Mouse (Mus musculus) gastrocnemius, adult 2 months (tissue): ENCODE measurements at regions not wholly inside any gene's neighbourhood (a gene's known extent, or its start where the extent isn't known, plus 50 kb on each side); places are given as distances from the start of the nearest gene placed in this dataset.

Source experiments
- DNase-seq: peaks from one replicate; pipeline ENCODE4 v3.0.0; 2022
- H3K27ac ChIP-seq: fragments of 200-600 bp; 2 replicates; pipeline ENCODE4 v1.8.1; 2022; ENCODE audit warnings: mild to moderate bottlenecking
- H3K4me3 ChIP-seq: fragments of 200-600 bp; 2 replicates; pipeline ENCODE4 v1.8.1; 2022; ENCODE audit warnings: mild to moderate bottlenecking, moderate library complexity
- CTCF ChIP-seq: fragments of 200-600 bp; IDR thresholded peaks from 2 replicates; pipeline ENCODE4 v1.8.1; 2022; ENCODE audit warnings: antibody characterized with exemption, mild to moderate bottlenecking, moderate library complexity
- intact Hi-C: fragments of 180-260 bp; cut with DNase I; formaldehyde crosslinking; loops from one replicate; pipeline ENCODE4 v1.15.1; 2025

DNA sequence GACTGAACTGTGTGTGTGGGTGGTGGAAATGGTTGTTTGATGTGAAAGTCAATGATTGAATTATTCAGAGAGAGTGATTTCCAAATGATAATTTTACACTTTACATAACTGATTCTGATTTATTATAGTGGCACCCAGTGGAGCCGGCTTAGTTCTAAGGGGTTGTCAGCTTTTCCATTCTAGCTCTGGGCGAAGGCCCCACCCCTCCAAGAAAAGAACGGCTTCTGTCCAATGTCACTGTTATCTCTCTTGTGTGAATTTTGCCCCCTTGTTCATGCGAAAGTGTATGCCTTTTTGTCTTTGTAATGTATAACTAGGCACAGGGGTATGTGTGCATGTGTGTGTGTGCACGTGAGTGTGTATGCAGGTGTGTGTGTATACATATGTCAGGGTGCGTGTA, 255.3 kb downstream of the Bcl11a start:
- Histone ChIP-seq H3K4me3 (no peak overlapping the region), H3K27ac (no peak overlapping the region)
- no peak for TF ChIP-seq CTCF
- intact Hi-C loops = no loop called here
- no peak for DNase-seq

DNA sequence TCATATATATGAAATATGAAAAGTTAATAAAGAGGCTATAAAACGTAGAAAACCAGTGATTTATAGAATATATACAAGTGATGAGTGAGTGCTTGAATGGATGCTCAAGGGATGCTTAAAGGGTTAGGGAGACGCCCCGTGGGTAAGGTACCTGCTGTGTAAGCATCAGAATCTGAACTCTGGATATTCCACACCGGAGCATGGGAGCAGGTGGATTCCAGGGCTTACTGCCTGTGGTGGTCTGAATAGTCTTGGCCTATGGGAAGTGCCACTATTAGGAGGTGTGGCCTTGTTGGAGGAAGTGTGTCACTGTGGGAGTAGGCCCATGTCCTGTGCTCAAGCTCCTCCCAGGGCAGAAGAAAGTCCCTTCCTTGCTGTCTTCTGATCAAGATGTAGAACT, 257.4 kb downstream of the Bcl11a start:
- DNase-seq = no peak
- intact Hi-C loops = no loop called here
- H3K27ac ChIP-seq = no peak overlapping the region
- no peak for TF ChIP-seq CTCF
- H3K4me3 ChIP-seq = no peak overlapping the region

GRCm38 (mm10) chr11:24338111-24338510, 260.3 kb downstream of the Bcl11a start:
- TF ChIP-seq CTCF = no peak
- no peak for DNase-seq
- Histone ChIP-seq H3K4me3 (no peak overlapping the region), H3K27ac (no peak overlapping the region)
- intact Hi-C loops = no loop called here

GRCm38 (mm10) chr11:24339061-24339460, 261.2 kb downstream of the Bcl11a start:
- DNase-seq = no peak
- no peak overlapping the region for H3K27ac ChIP-seq
- intact Hi-C loops = no loop called here
- no peak overlapping the region for H3K4me3 ChIP-seq
- TF ChIP-seq CTCF = no peak

DNA sequence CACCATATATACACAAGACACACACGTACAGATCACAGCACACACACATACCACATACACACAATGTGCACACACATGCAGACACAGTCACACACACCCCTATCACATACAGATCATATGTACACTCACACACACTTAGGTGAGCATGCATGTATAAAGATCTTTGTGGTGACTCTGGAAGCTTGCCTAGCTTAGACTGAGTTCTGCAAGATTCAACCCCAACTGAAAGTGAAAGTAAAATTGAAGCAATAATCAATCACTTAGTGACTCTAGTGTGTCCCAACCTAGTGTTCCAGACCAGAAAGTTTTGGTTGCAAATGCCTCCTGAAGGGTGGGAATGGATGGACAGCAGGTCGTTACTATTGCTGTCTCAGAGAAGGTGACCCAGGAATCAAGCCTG, 262.8 kb downstream of the Bcl11a start:
- no peak overlapping the region for H3K27ac ChIP-seq
- TF ChIP-seq CTCF = no peak
- intact Hi-C loops = no loop called here
- no peak overlapping the region for H3K4me3 ChIP-seq
- no peak for DNase-seq

DNA sequence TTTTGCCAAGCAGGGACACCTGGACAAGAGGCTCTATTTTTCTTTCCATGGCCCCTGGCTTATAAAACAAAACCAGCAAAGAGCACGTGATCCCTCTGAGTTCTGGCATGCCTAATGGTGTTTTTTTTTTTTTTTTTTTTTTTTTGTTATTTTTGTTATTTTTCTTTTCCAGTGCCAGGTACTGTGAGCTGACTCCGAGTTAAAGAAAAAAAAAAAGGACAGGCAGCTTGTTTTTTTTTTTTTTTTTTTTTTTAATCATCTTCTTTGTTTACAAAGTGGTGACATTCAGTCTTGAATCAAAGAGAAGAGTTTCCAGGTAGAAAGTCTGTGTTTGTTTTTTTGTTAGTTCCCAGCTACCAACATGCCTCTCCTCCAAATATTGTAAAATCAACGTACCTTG, 263.8 kb downstream of the Bcl11a start:
- DNase-seq = no peak
- Histone ChIP-seq H3K27ac (no peak overlapping the region), H3K4me3 (no peak overlapping the region)
- intact Hi-C loops = no loop called here
- no peak for TF ChIP-seq CTCF

DNA sequence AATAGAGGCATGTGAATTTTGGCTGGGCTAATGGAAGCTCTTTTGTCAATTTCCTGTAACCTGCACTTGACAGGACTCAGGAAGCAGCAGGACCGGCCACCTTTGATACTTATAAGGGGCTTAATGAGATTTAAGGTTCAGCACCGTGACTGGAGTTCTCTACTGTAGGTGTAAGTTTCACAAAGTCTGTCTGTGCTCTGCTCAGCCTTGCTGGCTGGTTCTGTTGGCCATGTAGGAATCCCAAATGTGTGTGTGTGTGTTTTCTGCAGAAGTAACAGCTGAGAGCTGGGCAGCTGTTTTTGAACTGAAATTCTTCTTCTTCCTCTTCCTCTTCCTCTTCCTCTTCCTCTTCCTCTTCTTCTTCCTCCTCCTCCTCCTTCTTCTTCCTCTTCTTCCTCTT, 264.3 kb downstream of the Bcl11a start:
- TF ChIP-seq CTCF = no peak
- intact Hi-C loops = no loop called here
- DNase-seq = no peak
- Histone ChIP-seq H3K4me3 (no peak overlapping the region), H3K27ac (no peak overlapping the region)

GRCm38 (mm10) chr11:24342732-24343131, 264.9 kb downstream of the Bcl11a start:
- Histone ChIP-seq H3K4me3 (no peak overlapping the region), H3K27ac (no peak overlapping the region)
- intact Hi-C loops = no loop called here
- TF ChIP-seq CTCF = no peak
- DNase-seq = no peak

DNA sequence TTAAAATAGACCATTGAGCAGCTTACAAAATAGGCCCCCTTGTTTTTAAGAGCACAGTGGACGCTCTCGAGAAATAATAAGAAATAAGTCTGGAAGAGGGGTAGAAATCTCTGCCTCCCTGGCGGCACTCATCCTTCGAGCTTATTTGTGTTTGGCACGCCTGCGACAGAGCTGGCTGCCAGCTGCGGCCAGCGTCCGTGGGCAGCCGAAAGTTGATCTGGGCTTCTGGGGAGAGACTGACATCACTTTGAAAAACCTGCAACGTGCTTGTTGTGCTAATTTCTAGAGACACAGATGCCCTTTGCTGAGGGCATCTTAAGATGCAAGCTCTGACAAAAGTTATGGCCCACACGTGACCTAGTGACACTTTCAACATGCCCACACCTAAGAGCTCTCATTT, 269.4 kb downstream of the Bcl11a start:
- intact Hi-C loops = no loop called here
- Histone ChIP-seq H3K27ac (no peak overlapping the region), H3K4me3 (no peak overlapping the region; the same call in 1 of the 2 replicates)
- DNase-seq = peak; percentile 34
- no peak for TF ChIP-seq CTCF

DNA sequence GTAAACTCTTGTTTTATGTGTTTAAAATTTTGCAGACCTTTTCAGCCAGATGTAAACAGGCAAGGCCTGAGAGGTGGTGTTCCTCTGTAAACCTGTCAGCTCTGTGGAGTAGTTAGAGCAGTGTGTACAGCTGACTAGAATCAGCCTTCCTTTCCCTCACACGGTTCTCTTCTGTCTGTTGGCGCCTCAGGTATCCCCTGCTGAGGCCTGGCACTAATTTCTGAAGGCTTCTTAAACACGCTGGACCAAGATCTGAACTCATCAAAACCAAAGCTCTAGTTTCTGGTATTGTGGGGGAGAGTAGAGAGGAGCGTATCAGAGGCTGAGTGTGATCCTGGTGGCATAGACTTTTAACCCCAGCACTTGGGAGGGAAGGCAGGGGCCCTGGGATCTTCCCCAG, 270.9 kb downstream of the Bcl11a start:
- DNase-seq = no peak
- TF ChIP-seq CTCF = no peak
- intact Hi-C loops = no loop called here
- no peak overlapping the region for H3K27ac ChIP-seq
- H3K4me3 ChIP-seq = no peak overlapping the region

DNA sequence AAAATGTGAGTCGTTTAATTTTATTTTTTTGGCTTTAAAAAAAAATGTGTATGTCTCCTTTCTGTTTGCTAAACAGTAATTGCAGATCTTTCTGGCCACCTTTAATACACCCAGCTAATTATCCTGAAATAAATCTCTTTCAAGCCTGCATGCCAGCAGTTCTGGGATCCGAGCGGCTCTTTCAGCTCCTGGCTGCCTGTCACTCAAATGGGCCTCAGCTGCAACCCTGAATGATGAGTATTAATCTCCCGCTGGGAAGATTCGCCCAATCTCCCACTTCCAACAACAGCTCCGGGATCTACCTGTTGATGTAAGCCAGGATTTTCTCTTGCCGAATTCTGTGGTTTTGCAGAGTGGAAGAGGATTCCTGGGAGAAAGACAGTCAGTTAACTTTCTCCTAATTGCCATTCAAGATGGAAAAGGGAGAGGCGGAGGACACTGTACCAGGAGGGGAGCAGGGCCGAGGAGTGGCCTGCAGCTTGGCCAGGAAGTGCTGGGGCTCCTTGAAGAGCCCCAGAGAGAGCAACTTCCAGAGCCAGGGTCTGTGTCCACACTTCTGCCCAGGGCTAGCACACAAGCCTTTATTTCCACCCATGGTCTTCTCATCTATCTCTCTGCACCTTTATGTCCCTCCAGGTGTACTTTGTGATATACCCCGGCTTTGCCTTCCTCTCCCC, 272.2 kb downstream of the Bcl11a start:
- Histone ChIP-seq H3K4me3 (no peak overlapping the region), H3K27ac (no peak overlapping the region)
- intact Hi-C loops = no loop called here
- TF ChIP-seq CTCF = no peak
- no peak for DNase-seq

- H3K4me3 ChIP-seq = no peak overlapping the region
- intact Hi-C loops = no loop called here
- no peak for DNase-seq
- H3K27ac ChIP-seq = no peak overlapping the region
- no peak for TF ChIP-seq CTCF
These were observed 273.0 kb downstream of the Bcl11a start for GRCm38 (mm10) chr11:24350839-24351238.

- no peak overlapping the region for H3K27ac ChIP-seq
- TF ChIP-seq CTCF = no peak
- intact Hi-C loops = no loop called here
- DNase-seq = no peak
- H3K4me3 ChIP-seq = no peak overlapping the region
These were observed 274.2 kb downstream of the Bcl11a start for GRCm38 (mm10) chr11:24352071-24352470.

DNA sequence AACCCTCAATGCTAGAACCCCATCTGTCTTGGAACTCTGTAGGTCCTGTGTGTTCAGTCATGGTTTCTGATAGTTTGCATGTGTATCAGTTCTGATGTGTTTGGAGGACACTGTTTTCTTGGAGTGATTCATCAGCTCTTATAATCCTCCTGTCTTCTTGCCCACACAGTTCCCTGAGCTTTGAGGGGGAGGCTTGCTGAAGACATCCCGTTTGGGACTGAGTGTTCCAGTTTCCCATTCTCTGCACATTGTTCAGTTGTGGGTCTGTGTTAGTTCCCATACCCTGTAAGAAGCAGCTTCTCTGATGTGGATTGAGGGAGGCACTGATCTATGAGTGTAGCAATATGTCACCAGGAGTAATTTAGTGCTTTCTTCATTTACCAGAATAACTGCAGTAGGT, 275.2 kb downstream of the Bcl11a start:
- intact Hi-C loops = no loop called here
- DNase-seq = no peak
- H3K4me3 ChIP-seq = no peak overlapping the region
- H3K27ac ChIP-seq = no peak overlapping the region
- TF ChIP-seq CTCF = no peak

GRCm38 (mm10) chr11:24357388-24357787, 279.5 kb downstream of the Bcl11a start:
- intact Hi-C loops = no loop called here

More at GRCm38 (mm10) chr11:24357388-24357787, 279.5 kb downstream of the Bcl11a start:
- Histone ChIP-seq H3K27ac (no peak overlapping the region), H3K4me3 (no peak overlapping the region)
- no peak for DNase-seq
- TF ChIP-seq CTCF = no peak
